Mouse (Mus musculus) forebrain, embryonic 14.5 days (tissue): ENCODE data around the gene Pcsk4. TPM values are rescaled to one million over a fixed set of nuclear protein-coding genes. Genes with fewer than 3 reads are reported as not detected.

Experiments
- ATAC-seq: fragments of 200-750 bp; cut with Nextera tagmentation; 2 replicates; pipeline ENCODE4 v1.8.0; 2017; ENCODE audit warnings: mild to moderate bottlenecking, moderate library complexity
- DNase-seq: peaks from one replicate; pipeline ENCODE4 v3.0.0-alpha.2; 2015; ENCODE audit warnings: low spot score
- H3K27ac ChIP-seq: fragments of 300-500 bp; sonication (generic); 2 replicates; pipeline ENCODE4 v1.5.1; 2014; ENCODE audit warnings: low read depth, mild to moderate bottlenecking, control low read depth, low read length, moderate library complexity
- H3K27me3 ChIP-seq: fragments of 300-500 bp; sonication (generic); replicated peaks from 2 replicates; pipeline ENCODE4 v1.6.1; 2014; ENCODE audit warnings: low read length, control low read depth, mixed read lengths; ENCODE audit not compliant: control insufficient read depth, insufficient read depth
- H3K36me3 ChIP-seq: fragments of 300-500 bp; sonication (generic); 2 replicates; pipeline ENCODE4 v1.6.1; 2014; ENCODE audit warnings: low read length, control low read depth; ENCODE audit not compliant: control insufficient read depth, insufficient read depth
- H3K4me1 ChIP-seq: fragments of 300-500 bp; sonication (generic); 2 replicates; pipeline ENCODE4 v1.6.1; 2014; ENCODE audit warnings: antibody characterized with exemption, low read length, control low read depth; ENCODE audit not compliant: control insufficient read depth, insufficient read depth
- H3K4me2 ChIP-seq: fragments of 300-500 bp; sonication (generic); 2 replicates; pipeline ENCODE4 v1.6.1; 2014; ENCODE audit warnings: mild to moderate bottlenecking, control low read depth, low read length
- H3K4me3 ChIP-seq: fragments of 300-500 bp; sonication (generic); 2 replicates; pipeline ENCODE4 v1.5.1; 2014; ENCODE audit warnings: low read depth, low read length, control low read depth
- H3K9ac ChIP-seq: fragments of 300-500 bp; sonication (generic); 2 replicates; pipeline ENCODE4 v1.6.1; 2014; ENCODE audit warnings: mild to moderate bottlenecking, low read length, control low read depth, moderate library complexity
- H3K9me3 ChIP-seq: fragments of 300-500 bp; sonication (generic); replicated peaks from 2 replicates; pipeline ENCODE4 v1.6.1; 2016; ENCODE audit warnings: low read length, control low read depth, mixed read lengths; ENCODE audit not compliant: control insufficient read depth
- WGBS: fragments of 180-500 bp; shearing (Covaris S2); extraction: QIAGEN DNeasy Blood & Tissue Kit; methylation state at CpG from one replicate; pipeline ENCODE4 v1.1.7; 2014; 5-methylcytosine and 5-hydroxymethylcytosine counted together
- microRNA-seq: library from miRNA; unstranded; fragments of <30 nt; microRNA quantifications from one replicate; pipeline ENCODE4, GENCODE M21; 2016
- polyA plus RNA-seq: library from polyadenylated mRNA; unstranded; fragments of >200 nt; fragmentation: Nextera tagmentation; extraction: Ambion mirVana; gene quantifications from 2 replicates; pipeline ENCODE4 v1.2.1, GENCODE M21; 2014

Gene Pcsk4
- polyA plus RNA-seq, 1 experiment from 2014 or later: 1.6 TPM

DNA sequence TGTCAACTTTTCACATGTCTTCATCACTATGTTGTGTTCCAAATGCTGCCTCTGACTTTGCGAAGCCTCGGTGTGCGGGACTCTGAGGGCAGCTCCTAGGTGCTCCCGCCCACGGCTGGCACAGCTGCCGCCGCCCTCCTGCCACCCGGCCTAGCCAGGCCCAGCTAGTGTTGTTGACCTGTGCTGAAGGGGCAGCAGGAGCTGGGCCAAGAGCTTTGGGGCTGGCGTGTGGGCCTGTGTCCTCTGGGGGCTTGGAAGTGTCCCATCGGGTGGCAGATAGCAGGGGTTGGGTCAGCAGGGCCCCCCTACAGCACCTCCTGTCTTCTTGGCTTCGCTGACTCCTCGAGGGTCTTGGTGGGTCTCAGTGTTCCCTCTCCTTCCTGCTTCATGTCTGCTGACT is 50.0 kb downstream of the Pcsk4 start:
- Histone ChIP-seq H3K4me1 (no peaks in the 10 kb centered on the region), H3K36me3 (peaks cover 98% of the 10 kb centered on the region), H3K9ac (no peak overlapping the region), H3K4me3 (no peak overlapping the region), H3K27me3 (no peaks in the 10 kb centered on the region), H3K4me2 (no peak overlapping the region), H3K9me3 (no peaks in the 10 kb centered on the region), H3K27ac (no peak overlapping the region)
- WGBS: 94% methylated on average over 12 of the region's 12 CpGs
- DNase-seq (no peak), ATAC-seq (no peak)

DNA sequence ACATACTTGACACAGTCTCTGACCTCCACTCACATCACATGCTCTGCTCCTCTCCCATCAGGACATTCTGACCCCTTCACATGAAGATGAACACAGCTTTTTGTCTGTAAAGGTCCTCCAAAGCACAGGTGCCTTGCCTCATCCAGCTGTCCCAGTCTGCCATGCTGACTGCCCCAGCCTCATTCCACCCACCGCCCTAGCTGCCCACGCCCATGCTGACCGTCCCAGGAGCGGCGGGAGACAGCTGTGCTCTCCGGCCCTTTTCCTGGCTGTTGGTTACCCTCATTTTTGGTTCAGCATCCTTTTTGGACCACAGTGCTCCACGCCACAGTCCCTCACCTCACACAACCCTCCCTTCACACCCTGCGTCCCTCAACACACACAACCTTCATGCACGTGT is 50.9 kb downstream of the Pcsk4 start:
- 92% methylated on average over 9 of the region's 9 CpGs for WGBS
- Histone ChIP-seq H3K4me3 (no peak overlapping the region), H3K27ac (no peak overlapping the region), H3K4me2 (no peak overlapping the region), H3K4me1 (no peaks in the 10 kb centered on the region), H3K9me3 (no peaks in the 10 kb centered on the region), H3K27me3 (no peaks in the 10 kb centered on the region), H3K9ac (no peak overlapping the region), H3K36me3 (peaks cover 98% of the 10 kb centered on the region)
- ATAC-seq (no peak), DNase-seq (no peak)

DNA sequence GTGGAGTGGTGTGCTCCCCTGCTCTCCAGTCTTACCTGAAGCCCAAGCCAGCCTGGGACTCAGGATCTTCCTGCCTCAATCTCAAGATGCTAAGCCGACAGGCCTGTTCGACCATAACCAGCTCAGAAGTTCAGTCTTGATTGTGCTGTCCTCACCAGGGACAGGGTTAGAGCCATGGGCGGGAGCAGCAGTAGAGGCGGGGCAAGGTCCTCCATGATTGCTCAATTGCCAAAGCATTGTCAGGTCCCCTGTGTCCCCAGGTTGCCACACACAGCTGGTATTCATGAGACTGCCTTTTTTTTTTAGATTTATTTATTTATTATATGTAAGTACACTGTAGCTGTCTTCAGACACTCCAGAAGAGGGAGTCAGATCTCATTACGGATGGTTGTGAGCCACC is 53.1 kb downstream of the Pcsk4 start:
- Histone ChIP-seq H3K4me1 (no peaks in the 10 kb centered on the region), H3K27me3 (no peaks in the 10 kb centered on the region), H3K9ac (no peak overlapping the region), H3K36me3 (peaks cover 88% of the 10 kb centered on the region), H3K4me2 (no peak overlapping the region), H3K4me3 (no peak overlapping the region), H3K9me3 (no peaks in the 10 kb centered on the region), H3K27ac (no peak overlapping the region)
- ATAC-seq (no peak), DNase-seq (no peak)
- WGBS: 86% methylated on average over 5 of the region's 5 CpGs

DNA sequence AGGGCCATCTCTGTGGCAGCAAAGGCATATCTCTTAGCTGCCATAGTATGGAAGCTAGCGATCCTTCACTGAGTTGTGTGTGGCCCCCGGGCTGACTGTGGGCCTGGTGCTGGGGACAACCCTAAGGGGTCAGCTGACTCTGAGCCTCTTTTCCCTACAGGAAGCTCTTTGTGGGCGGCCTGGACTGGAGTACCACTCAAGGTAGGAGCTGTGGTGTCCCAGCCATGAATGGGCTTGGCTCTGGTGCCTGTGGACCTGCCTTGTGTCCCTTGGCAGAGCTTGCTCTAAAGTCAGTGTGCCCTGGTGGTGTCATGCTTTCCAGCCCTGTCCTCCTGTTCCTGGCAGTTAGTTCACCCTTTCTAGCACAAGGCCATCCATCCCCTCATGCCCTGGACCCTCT is 55.5 kb downstream of the Pcsk4 start:
- ATAC-seq (no peak), DNase-seq (no peak)
- H3K4me3 ChIP-seq: no peak overlapping the region
- H3K27ac ChIP-seq: no peak overlapping the region
- H3K27me3 ChIP-seq: no peaks in the 10 kb centered on the region
- no peak overlapping the region for H3K9ac ChIP-seq
- no peak overlapping the region for H3K4me2 ChIP-seq
- WGBS: 91% methylated on average over 3 of the region's 3 CpGs
- H3K36me3 ChIP-seq: peaks cover 65% of the 10 kb centered on the region
- H3K4me1 ChIP-seq: no peaks in the 10 kb centered on the region
- H3K9me3 ChIP-seq: no peaks in the 10 kb centered on the region

DNA sequence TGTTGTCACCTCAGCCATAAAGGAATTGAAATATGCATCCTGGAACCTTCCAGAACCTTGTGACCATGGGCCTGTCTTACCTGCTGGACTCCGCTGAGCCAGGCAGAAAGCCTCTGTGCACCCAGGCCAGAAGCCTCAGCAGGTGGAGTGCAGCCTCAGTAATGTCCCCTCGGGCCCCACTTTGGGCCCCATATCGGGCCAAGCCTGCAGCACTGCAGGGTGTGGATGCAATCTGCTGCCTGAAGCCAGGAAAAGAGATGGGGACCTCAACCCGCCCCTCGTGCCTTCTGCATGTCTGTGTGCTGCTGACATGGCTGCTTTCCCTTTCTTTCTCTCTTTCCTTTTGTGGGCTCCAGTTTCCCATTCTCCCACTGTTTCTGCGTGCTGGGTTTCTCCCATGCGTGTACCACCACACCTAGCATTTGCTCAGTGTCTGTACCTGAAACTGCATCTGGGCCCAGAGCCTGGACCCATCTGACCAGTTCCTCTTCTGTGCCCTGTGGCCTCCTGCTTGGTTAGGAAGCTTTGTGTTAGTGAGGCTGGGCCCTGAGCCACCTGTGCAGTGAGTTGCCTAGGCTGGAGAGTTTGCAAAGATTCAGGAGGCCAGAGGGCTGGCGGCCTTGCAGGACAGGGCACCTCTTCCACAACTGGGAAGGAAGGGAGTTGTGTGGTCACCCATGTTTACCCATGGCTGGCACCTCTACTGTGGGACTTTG is 57.3 kb downstream of the Pcsk4 start:
- DNase-seq: no peak
- Histone ChIP-seq H3K36me3 (peaks cover 55% of the 10 kb centered on the region), H3K4me2 (no peak overlapping the region), H3K4me1 (peaks cover 10% of the 10 kb centered on the region), H3K4me3 (no peak overlapping the region), H3K9ac (no peak overlapping the region), H3K27ac (no peak overlapping the region), H3K9me3 (no peaks in the 10 kb centered on the region), H3K27me3 (no peaks in the 10 kb centered on the region)
- ATAC-seq: no peak
- WGBS: 88% methylated on average over 8 of the region's 8 CpGs

Small RNA genes lying within 50 kb of the gene (microRNA-seq; reads per million reads assigned to microRNA genes)
- gene Mir6911: 0.53 reads per million

Other genes starting within 250 kb of the Pcsk4 start
- 8.1 and 11.1 TPM in 2 replicates for gene Sbno2, start 223.9 kb downstream of the Pcsk4 start, polyA plus RNA-seq
- 25.5 and 27.7 TPM in 2 replicates for gene Stk11, start 213.7 kb downstream of the Pcsk4 start, polyA plus RNA-seq
- 412 and 467 TPM in 2 replicates for gene Atp5d, start 190.9 kb downstream of the Pcsk4 start, polyA plus RNA-seq
- gene Cbarp, start 188.7 kb downstream of the Pcsk4 start, polyA plus RNA-seq: 41.0 and 42.4 TPM in 2 replicates
- 67.0 and 73.6 TPM in 2 replicates for gene Midn, start 181.2 kb downstream of the Pcsk4 start, polyA plus RNA-seq
- 239 and 266 TPM in 2 replicates for gene Cirbp, start 163.5 kb downstream of the Pcsk4 start, polyA plus RNA-seq
- gene 1600002K03Rik, start 156.6 kb downstream of the Pcsk4 start, polyA plus RNA-seq: 7.2 and 9.0 TPM in 2 replicates
- 14.5 and 20.6 TPM in 2 replicates for gene Efna2, start 150.0 kb downstream of the Pcsk4 start, polyA plus RNA-seq
- gene Mum1, start 103.1 kb downstream of the Pcsk4 start, polyA plus RNA-seq: 39.6 and 42.4 TPM in 2 replicates
- gene Ndufs7, start 80.4 kb downstream of the Pcsk4 start, polyA plus RNA-seq: 269 and 351 TPM in 2 replicates
- gene Gamt, start 68.5 kb downstream of the Pcsk4 start, polyA plus RNA-seq: 18.7 and 21.0 TPM in 2 replicates
- gene Dazap1, start 68.0 kb downstream of the Pcsk4 start, polyA plus RNA-seq: 44.5 and 46.0 TPM in 2 replicates
- 694 and 922 TPM in 2 replicates for gene Rps15, start 37.0 kb downstream of the Pcsk4 start, polyA plus RNA-seq
- 154 and 213 TPM in 2 replicates for gene Apc2, start 33.5 kb downstream of the Pcsk4 start, polyA plus RNA-seq
- gene 2310011J03Rik, start 9.0 kb downstream of the Pcsk4 start, polyA plus RNA-seq: 39.2 and 40.8 TPM in 2 replicates
- 2.3 and 2.7 TPM in 2 replicates for gene Reep6, start 455 bp upstream of the Pcsk4 start, polyA plus RNA-seq
- 0.48 and 0.52 TPM in 2 replicates for gene Adamtsl5, start 18.9 kb upstream of the Pcsk4 start, polyA plus RNA-seq
- 1.2 and 1.9 TPM in 2 replicates for gene Plk5, start 27.0 kb upstream of the Pcsk4 start, polyA plus RNA-seq
- 16.9 and 17.8 TPM in 2 replicates for gene Mex3d, start 58.2 kb upstream of the Pcsk4 start, polyA plus RNA-seq
- 216 and 221 TPM in 2 replicates for gene Mbd3, start 70.1 kb upstream of the Pcsk4 start, polyA plus RNA-seq
- 628 and 893 TPM in 2 replicates for gene Uqcr11, start 77.3 kb upstream of the Pcsk4 start, polyA plus RNA-seq
- gene Tcf3, start 104.1 kb upstream of the Pcsk4 start, polyA plus RNA-seq: 64.4 and 73.5 TPM in 2 replicates
- 0.28 and 0.34 TPM in 2 replicates for gene Onecut3, start 165.3 kb upstream of the Pcsk4 start, polyA plus RNA-seq
- gene Atp8b3, start 209.6 kb upstream of the Pcsk4 start, polyA plus RNA-seq: 0.30 and 0.33 TPM in 2 replicates
- gene Rexo1, start 232.1 kb upstream of the Pcsk4 start, polyA plus RNA-seq: 22.3 and 28.8 TPM in 2 replicates
- 6.2 and 6.6 TPM in 2 replicates for gene Klf16, start 247.8 kb upstream of the Pcsk4 start, polyA plus RNA-seq